24 mouse cellular contexts compared by ENCODE assay signal in the genomic region with DNA sequence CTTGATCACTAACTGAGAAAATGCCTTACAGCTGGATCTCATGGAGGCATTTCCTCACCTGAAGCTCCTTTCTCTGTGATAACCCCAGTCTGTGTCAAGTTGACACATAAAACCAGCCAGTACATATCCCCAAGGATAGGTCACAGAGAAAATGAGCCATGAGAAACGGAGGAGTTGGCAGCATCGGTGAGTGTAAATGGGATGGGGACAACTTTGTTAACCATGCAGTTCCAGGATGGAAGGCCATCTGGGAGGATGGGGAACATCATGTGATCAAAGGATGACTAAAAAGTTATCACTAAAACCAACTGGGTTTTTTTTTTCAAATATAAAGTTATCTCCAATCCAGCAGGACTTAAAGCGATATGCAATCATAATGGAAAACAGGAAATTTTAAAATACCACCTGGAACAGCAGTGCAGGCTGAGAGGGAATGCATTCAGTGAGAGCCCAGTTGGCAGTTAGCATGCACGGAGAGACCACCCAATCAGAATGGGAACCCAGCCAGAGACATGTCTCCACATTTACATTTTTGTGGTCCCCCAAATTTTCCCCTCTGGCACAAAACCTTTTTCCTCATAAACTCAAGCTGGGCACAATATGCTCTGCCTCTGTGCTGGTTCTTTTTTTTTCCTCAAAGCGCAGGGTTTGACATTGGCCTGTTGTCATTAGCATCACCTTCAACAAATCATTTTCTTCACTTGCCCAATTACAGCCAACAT.
DNase-seq lines count a peak whose midpoint lies in the region; ATAC-seq lines count a peak whose summit lies in the region.
"Had no signal": no experiment of that assay in that cellular context is flagged by ENCODE, and none has a peak within 500 bp of the region (broad histone marks: within the 10 kb centered on the region; RNA-seq: fewer than 3 reads in every experiment).

No protein-coding gene starts in this region.

- no peaks in the 10 kb centered on the region for H3K4me1 ChIP-seq in hindbrain, embryonic 14.5 days (replicated peaks; ENCODE audit: control insufficient read depth, insufficient read depth, low read length)
- H3K4me1 ChIP-seq in hindbrain, embryonic 16.5 days (ENCODE audit: control insufficient read depth, insufficient read depth, low read depth, low read length) = no peaks in the 10 kb centered on the region
- 0 out of 2 replicates have a peak, but pooled peaks cover 3% of the 10 kb centered on the region for H3K4me1 ChIP-seq in limb, embryonic 13.5 days
- no peaks in the 10 kb centered on the region for H3K4me1 ChIP-seq in limb, embryonic 10.5 days
- H3K4me1 ChIP-seq in forebrain, embryonic 16.5 days (replicated peaks; ENCODE audit: control insufficient read depth, insufficient read depth, low read length) = no peaks in the 10 kb centered on the region
- H3K4me1 ChIP-seq: heart, embryonic 13.5 days; kidney, embryonic 15.5 days; liver, embryonic 15.5 days; neural tube, embryonic 15.5 days; stomach, embryonic 15.5 days had no signal

- WGBS in hindbrain, embryonic 14.5 days = 73% methylated on average over 5 of the region's 5 CpGs
- 71% methylated on average over 5 of the region's 5 CpGs for WGBS in hindbrain, embryonic 16.5 days
- WGBS in limb, embryonic 13.5 days = 55% methylated on average over 5 of the region's 5 CpGs
- 87% methylated on average over 5 of the region's 5 CpGs for WGBS in limb, embryonic 10.5 days
- WGBS in forebrain, embryonic 16.5 days = 46% methylated on average over 5 of the region's 5 CpGs

- no peak overlapping the region for H3K4me2 ChIP-seq in hindbrain, embryonic 14.5 days (replicated peaks)
- H3K4me2 ChIP-seq in hindbrain, embryonic 16.5 days (ENCODE audit: low read length) = no peak overlapping the region
- no peak overlapping the region for H3K4me2 ChIP-seq in limb, embryonic 13.5 days (replicated peaks)
- no peak overlapping the region for H3K4me2 ChIP-seq in forebrain, embryonic 16.5 days (ENCODE audit: low read length)
- H3K4me2 ChIP-seq: heart, embryonic 13.5 days; kidney, embryonic 15.5 days; liver, embryonic 15.5 days; midbrain, embryonic 11.5 days; neural tube, embryonic 15.5 days; stomach, embryonic 15.5 days had no signal

- no peak for ATAC-seq in hindbrain, embryonic 14.5 days (ENCODE audit: low FRiP score)
- ATAC-seq in hindbrain, embryonic 16.5 days = no peak
- peak; percentile 51; the same call in 1 of the 2 replicates for ATAC-seq in limb, embryonic 13.5 days (ENCODE audit: low FRiP score, low read depth)
- peak; percentile 89 for ATAC-seq in forebrain, embryonic 16.5 days
- no peak for ATAC-seq in erythroblast, adult 5-6 weeks (replicated peaks; ENCODE audit: low FRiP score, poor library complexity, severe bottlenecking)
- ATAC-seq: intestine, embryonic 16.5 days had no signal

- no peaks in the 10 kb centered on the region for H3K9me3 ChIP-seq in hindbrain, embryonic 14.5 days (ENCODE audit: control insufficient read depth, low read length)
- no peaks in the 10 kb centered on the region; the same call in 1 of the 2 replicates for H3K9me3 ChIP-seq in hindbrain, embryonic 16.5 days (ENCODE audit: control insufficient read depth, low read length)
- no peaks in the 10 kb centered on the region for H3K9me3 ChIP-seq in limb, embryonic 13.5 days
- H3K9me3 ChIP-seq in limb, embryonic 10.5 days (replicated peaks) = no peaks in the 10 kb centered on the region
- H3K9me3 ChIP-seq in forebrain, embryonic 16.5 days (ENCODE audit: control insufficient read depth, low read length) = no peaks in the 10 kb centered on the region
- H3K9me3 ChIP-seq: G1E; heart, embryonic 13.5 days; kidney, embryonic 15.5 days; liver, embryonic 15.5 days; neural tube, embryonic 15.5 days; stomach, embryonic 15.5 days had no signal

- DNase-seq in cerebellum, postnatal 14 days = peak; percentile 17 to 45
- no peak for DNase-seq in cerebellum, adult 9-10 months
- DNase-seq in hindbrain, embryonic 14.5 days (ENCODE audit: low spot score) = peak; percentile 24
- DNase-seq in limb, embryonic 10.5 days (ENCODE audit: low spot score) = no peak
- DNase-seq: adrenal gland, adult 8-10 months; cerebellum, adult 9-11 months; gastrocnemius, postnatal 10 days; heart, postnatal 10 days; kidney, postnatal 25 days; lung, postnatal 36 days; right cerebral cortex, postnatal 25 days had no signal

- no peak overlapping the region for H3K27ac ChIP-seq in hindbrain, embryonic 14.5 days
- H3K27ac ChIP-seq in hindbrain, embryonic 16.5 days (ENCODE audit: low read depth, low read length) = no peak overlapping the region
- H3K27ac ChIP-seq in limb, embryonic 13.5 days = no peak overlapping the region
- H3K27ac ChIP-seq in limb, embryonic 10.5 days = no peak overlapping the region
- no peak overlapping the region for H3K27ac ChIP-seq in forebrain, embryonic 16.5 days (ENCODE audit: low read length)
- H3K27ac ChIP-seq: heart, embryonic 13.5 days; kidney, embryonic 15.5 days; layer of hippocampus, adult 2 months; liver, embryonic 15.5 days; neural tube, embryonic 15.5 days; stomach, embryonic 15.5 days had no signal

- no peak overlapping the region for H3K9ac ChIP-seq in hindbrain, embryonic 14.5 days
- H3K9ac ChIP-seq in hindbrain, embryonic 16.5 days (ENCODE audit: low read depth, low read length) = no peak overlapping the region
- H3K9ac ChIP-seq in limb, embryonic 13.5 days = no peak overlapping the region
- no peak overlapping the region for H3K9ac ChIP-seq in forebrain, embryonic 16.5 days (replicated peaks; ENCODE audit: low read depth, low read length)
- H3K9ac ChIP-seq: heart, embryonic 13.5 days; kidney, embryonic 15.5 days; liver, embryonic 15.5 days; neural tube, embryonic 15.5 days; stomach, embryonic 15.5 days had no signal

- H3K36me3 ChIP-seq in hindbrain, embryonic 14.5 days (replicated peaks; ENCODE audit: control insufficient read depth, insufficient read depth) = no peaks in the 10 kb centered on the region
- H3K36me3 ChIP-seq in hindbrain, embryonic 16.5 days (ENCODE audit: control insufficient read depth, insufficient read depth, low read length) = no peaks in the 10 kb centered on the region
- no peaks in the 10 kb centered on the region for H3K36me3 ChIP-seq in limb, embryonic 13.5 days
- no peaks in the 10 kb centered on the region for H3K36me3 ChIP-seq in limb, embryonic 10.5 days
- no peaks in the 10 kb centered on the region for H3K36me3 ChIP-seq in forebrain, embryonic 16.5 days (ENCODE audit: control insufficient read depth, insufficient read depth)
- H3K36me3 ChIP-seq: G1E; heart, embryonic 13.5 days; kidney, embryonic 15.5 days; liver, embryonic 15.5 days; neural tube, embryonic 15.5 days; stomach, embryonic 15.5 days had no signal

- no peaks in the 10 kb centered on the region for H3K27me3 ChIP-seq in hindbrain, embryonic 14.5 days (ENCODE audit: control insufficient read depth, insufficient read depth, low read length)
- no peaks in the 10 kb centered on the region for H3K27me3 ChIP-seq in hindbrain, embryonic 16.5 days (replicated peaks; ENCODE audit: control insufficient read depth, insufficient read depth, low read length)
- no peaks in the 10 kb centered on the region for H3K27me3 ChIP-seq in limb, embryonic 13.5 days
- no peaks in the 10 kb centered on the region for H3K27me3 ChIP-seq in limb, embryonic 10.5 days (ENCODE audit: low read depth, poor library complexity, severe bottlenecking)
- H3K27me3 ChIP-seq in forebrain, embryonic 16.5 days (replicated peaks; ENCODE audit: control insufficient read depth, insufficient read depth, low read length) = no peaks in the 10 kb centered on the region
- H3K27me3 ChIP-seq: heart, embryonic 13.5 days; kidney, embryonic 15.5 days; liver, embryonic 15.5 days; neural tube, embryonic 15.5 days; stomach, embryonic 15.5 days had no signal

- no peak overlapping the region for H3K4me3 ChIP-seq in hindbrain, embryonic 14.5 days (replicated peaks; ENCODE audit: low read length)
- no peak overlapping the region for H3K4me3 ChIP-seq in hindbrain, embryonic 16.5 days (ENCODE audit: low read length)
- no peak overlapping the region for H3K4me3 ChIP-seq in limb, embryonic 13.5 days
- no peak overlapping the region for H3K4me3 ChIP-seq in limb, embryonic 10.5 days
- no peak overlapping the region for H3K4me3 ChIP-seq in forebrain, embryonic 16.5 days (replicated peaks; ENCODE audit: low read length)
- H3K4me3 ChIP-seq: heart, embryonic 13.5 days; kidney, embryonic 15.5 days; layer of hippocampus, adult 2 months; liver, embryonic 15.5 days; neural tube, embryonic 15.5 days; stomach, embryonic 15.5 days had no signal

Comparison
In these comparisons a context has a peak if more than half of its experiments do, and no peak if none do; other contexts are left out.
1. DNase-seq: peak in cerebellum, postnatal 14 days (2 of 2) and hindbrain, embryonic 14.5 days (single experiment); none in cerebellum, adult 9-10 months (single experiment) and limb, embryonic 10.5 days (single experiment).
2. ATAC-seq: peak in limb, embryonic 13.5 days (single experiment) and forebrain, embryonic 16.5 days (single experiment); none in hindbrain, embryonic 14.5 days (single experiment), hindbrain, embryonic 16.5 days (single experiment) and erythroblast, adult 5-6 weeks (single experiment).